Mouse (Mus musculus): ENCODE results near the gene Chrna4.

- no peak for TF ChIP-seq POLR2A (IDR thresholded peaks at IDR 0.05; ENCODE audit: control insufficient read depth, low read depth, low read length)
- no peak for TF ChIP-seq CTCF (IDR thresholded peaks at IDR 0.05; ENCODE audit: control insufficient read depth, insufficient read depth, insufficient replicate concordance, low read depth, low read length)
These were observed 62.2 kb downstream of the Chrna4 start for GRCm38 (mm10) chr2:180981133-180981532.

Data from testis, adult 2 months (tissue).